Mouse (Mus musculus): ENCODE results near the gene Dmrt2. TPM values are rescaled to one million over a fixed set of nuclear protein-coding genes. Genes with fewer than 3 reads are reported as not detected.

Gene Dmrt2
- 0.53 and 1.1 TPM in 2 replicates for polyA plus RNA-seq (2012; rRNA removed)

GRCm38 (mm10) chr19:25672101-25672950, at the start of gene Dmrt2:
TSS of gene Dmrt2 (plus strand) at chr19:25672411.

Other genes with a start within 250 kb of the Dmrt2 start
- not detected in 2 replicates for gene Dmrt1, start 166.8 kb upstream of the Dmrt2 start, polyA plus RNA-seq (2012; rRNA removed)
- gene Dmrt3, start 62.1 kb upstream of the Dmrt2 start, polyA plus RNA-seq (2012; rRNA removed): 0.01 TPM in 1 of 2 replicates, not detected in the other